Mouse (Mus musculus) midbrain, embryonic 13.5 days (tissue): ENCODE results near the gene A730061H03Rik. TPM values are rescaled to one million over a fixed set of nuclear protein-coding genes. Genes with fewer than 3 reads are reported as not detected.
A peak's percentile ranks its signal among the peaks of the same experiment; 100 is the strongest.

Experiments
- ATAC-seq: fragments of 200-750 bp; cut with Nextera tagmentation; 2 replicates; pipeline ENCODE4 v1.8.0; 2017; ENCODE audit warnings: mild to moderate bottlenecking, moderate TSS enrichment, moderate library complexity
- H3K27ac ChIP-seq: fragments of 300-500 bp; sonication (generic); 2 replicates; pipeline ENCODE4 v1.5.1; 2015; ENCODE audit warnings: inconsistent platforms, mild to moderate bottlenecking, moderate library complexity
- H3K27me3 ChIP-seq: fragments of 300-500 bp; sonication (generic); 2 replicates; pipeline ENCODE4 v1.6.1; 2015; ENCODE audit warnings: mild to moderate bottlenecking, inconsistent platforms
- H3K36me3 ChIP-seq: fragments of 300-500 bp; sonication (generic); 2 replicates; pipeline ENCODE4 v1.6.1; 2015; ENCODE audit warnings: mild to moderate bottlenecking, inconsistent platforms
- H3K4me1 ChIP-seq: fragments of 300-500 bp; sonication (generic); replicated peaks from 2 replicates; pipeline ENCODE4 v1.6.1; 2015; ENCODE audit warnings: inconsistent platforms
- H3K4me2 ChIP-seq: fragments of 300-500 bp; sonication (generic); replicated peaks from 2 replicates; pipeline ENCODE4 v1.6.1; 2015; ENCODE audit warnings: moderate library complexity, mild to moderate bottlenecking, inconsistent platforms
- H3K4me3 ChIP-seq: fragments of 300-500 bp; sonication (generic); replicated peaks from 2 replicates; pipeline ENCODE4 v1.5.1; 2015; ENCODE audit warnings: mild to moderate bottlenecking, inconsistent platforms
- H3K9ac ChIP-seq: fragments of 300-500 bp; sonication (generic); replicated peaks from 2 replicates; pipeline ENCODE4 v1.6.1; 2015; ENCODE audit warnings: mild to moderate bottlenecking, inconsistent platforms
- H3K9me3 ChIP-seq: fragments of 300-500 bp; sonication (generic); 2 replicates; pipeline ENCODE4 v1.6.1; 2016; ENCODE audit warnings: mild to moderate bottlenecking, inconsistent platforms
- WGBS: fragments of 180-500 bp; shearing (Covaris S2); methylation state at CpG from one replicate; pipeline ENCODE4 v1.1.7; 2015; 5-methylcytosine and 5-hydroxymethylcytosine counted together
- polyA plus RNA-seq: library from polyadenylated mRNA; unstranded; fragments of >200 nt; fragmentation: Nextera tagmentation; extraction: Ambion mirVana; gene quantifications from 2 replicates; pipeline ENCODE4 v1.2.1, GENCODE M21; 2015

A730061H03Rik gene
- 0.43 and 0.92 TPM in 2 replicates for polyA plus RNA-seq

DNA sequence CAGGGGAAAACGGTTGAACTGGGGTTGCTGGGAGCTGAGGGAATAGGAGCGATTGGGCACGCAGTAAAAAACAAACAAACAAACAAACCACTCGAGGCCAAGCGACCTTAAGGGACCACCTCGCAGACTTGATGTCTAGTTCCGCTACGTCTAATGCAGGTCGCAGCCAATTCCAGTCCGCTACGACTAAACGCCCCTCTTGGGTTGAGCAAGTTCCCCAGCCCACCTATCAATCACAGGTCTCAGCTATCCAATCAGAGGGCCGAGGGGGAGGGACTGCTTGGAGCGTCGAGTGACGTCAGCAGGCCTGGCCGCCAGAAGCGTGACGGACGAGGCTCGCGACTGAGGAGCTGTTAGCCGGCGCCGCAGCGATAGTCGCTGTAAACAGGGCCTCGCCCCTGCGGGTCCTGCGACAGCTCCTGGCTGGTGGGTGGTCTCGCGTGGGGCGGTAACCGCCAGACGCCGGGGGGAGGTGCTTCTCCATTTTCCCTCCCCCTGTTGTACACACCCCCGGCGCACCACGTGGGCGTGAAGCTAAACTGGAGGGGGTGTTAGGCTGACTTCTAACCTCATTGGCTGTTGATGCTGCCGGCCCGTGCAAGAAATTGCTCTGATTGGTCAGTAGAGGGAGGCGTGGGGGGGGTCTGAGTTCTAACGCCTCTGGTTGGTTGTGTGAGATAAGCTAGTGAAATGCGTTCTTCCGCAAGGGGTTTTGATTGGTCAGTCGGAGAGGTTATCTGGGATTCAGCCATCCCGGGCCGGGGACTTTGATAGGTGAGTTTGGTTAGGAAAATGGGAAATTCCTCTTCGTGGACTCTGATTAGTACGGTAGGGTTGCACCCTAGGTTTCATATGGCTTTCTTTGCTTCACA is at the start of gene A730061H03Rik:
A730061H03Rik (minus strand) TSS at position 205 of the 872 bp plus-strand sequence.
- peak; percentile 98 for ATAC-seq
- Histone ChIP-seq H3K4me3 (peak within 1 kb of the TSS; percentile 56), H3K4me2 (peak within 1 kb of the TSS; percentile 86), H3K27ac (peak within 1 kb of the TSS; percentile 97), H3K9ac (peak within 1 kb of the TSS; percentile 76), H3K9me3 (no peaks in the 10 kb centered on the region), H3K4me1 (peaks cover 24% of the 10 kb centered on the region), H3K36me3 (peaks cover 28% of the 10 kb centered on the region), H3K27me3 (no peaks in the 10 kb centered on the region)
- under 1% methylated on average over 51 of the region's 51 CpGs for WGBS

DNA sequence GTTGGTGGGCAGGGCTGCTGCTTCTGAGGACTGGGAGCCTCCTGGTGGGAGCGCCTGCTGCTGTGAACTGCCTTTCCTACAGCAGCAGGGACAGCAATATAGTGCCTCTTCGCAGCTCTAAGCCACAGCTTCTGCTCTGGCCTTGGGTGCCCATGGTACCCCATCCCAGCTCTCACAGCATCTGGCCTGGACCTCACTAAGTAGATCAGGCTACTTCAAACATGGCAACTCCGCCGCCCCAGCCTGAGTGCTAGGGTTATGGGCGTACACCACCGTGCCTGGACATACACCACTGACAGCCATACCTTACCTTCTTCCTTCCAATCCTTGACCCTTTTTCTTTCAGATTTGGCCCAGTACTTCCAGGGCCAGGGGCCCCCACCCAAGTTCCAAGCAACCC is 48.1 kb upstream of the A730061H03Rik start:
- Histone ChIP-seq H3K4me1 (peaks cover 7% of the 10 kb centered on the region; the same call in 1 of the 2 replicates), H3K4me2 (no peak overlapping the region), H3K9me3 (no peaks in the 10 kb centered on the region), H3K27me3 (no peaks in the 10 kb centered on the region), H3K9ac (no peak overlapping the region), H3K27ac (no peak overlapping the region), H3K36me3 (peaks cover 65% of the 10 kb centered on the region), H3K4me3 (no peak overlapping the region)
- 97% methylated on average over 6 of the region's 6 CpGs for WGBS
- ATAC-seq: no peak

- Histone ChIP-seq H3K4me2 (no peak overlapping the region), H3K4me1 (peaks cover 7% of the 10 kb centered on the region; the same call in 1 of the 2 replicates), H3K27ac (no peak overlapping the region), H3K36me3 (peaks cover 88% of the 10 kb centered on the region), H3K27me3 (no peaks in the 10 kb centered on the region), H3K4me3 (no peak overlapping the region), H3K9me3 (no peaks in the 10 kb centered on the region), H3K9ac (no peak overlapping the region)
- ATAC-seq: no peak
- WGBS: 95% methylated on average over 16 of the region's 16 CpGs
These were observed 45.7 kb upstream of the A730061H03Rik start for GRCm38 (mm10) chr14:55605743-55606459.

GRCm38 (mm10) chr14:55604823-55605222 is 44.6 kb upstream of the A730061H03Rik start:
- H3K4me2 ChIP-seq: no peak overlapping the region
- H3K9me3 ChIP-seq: no peaks in the 10 kb centered on the region
- WGBS: 92% methylated on average over 11 of the region's 11 CpGs
- no peaks in the 10 kb centered on the region for H3K27me3 ChIP-seq
- H3K4me3 ChIP-seq: no peak overlapping the region
- H3K27ac ChIP-seq: no peak overlapping the region
- H3K4me1 ChIP-seq: peaks cover 7% of the 10 kb centered on the region; the same call in 1 of the 2 replicates
- peaks cover 90% of the 10 kb centered on the region for H3K36me3 ChIP-seq
- ATAC-seq: no peak
- no peak overlapping the region for H3K9ac ChIP-seq

DNA sequence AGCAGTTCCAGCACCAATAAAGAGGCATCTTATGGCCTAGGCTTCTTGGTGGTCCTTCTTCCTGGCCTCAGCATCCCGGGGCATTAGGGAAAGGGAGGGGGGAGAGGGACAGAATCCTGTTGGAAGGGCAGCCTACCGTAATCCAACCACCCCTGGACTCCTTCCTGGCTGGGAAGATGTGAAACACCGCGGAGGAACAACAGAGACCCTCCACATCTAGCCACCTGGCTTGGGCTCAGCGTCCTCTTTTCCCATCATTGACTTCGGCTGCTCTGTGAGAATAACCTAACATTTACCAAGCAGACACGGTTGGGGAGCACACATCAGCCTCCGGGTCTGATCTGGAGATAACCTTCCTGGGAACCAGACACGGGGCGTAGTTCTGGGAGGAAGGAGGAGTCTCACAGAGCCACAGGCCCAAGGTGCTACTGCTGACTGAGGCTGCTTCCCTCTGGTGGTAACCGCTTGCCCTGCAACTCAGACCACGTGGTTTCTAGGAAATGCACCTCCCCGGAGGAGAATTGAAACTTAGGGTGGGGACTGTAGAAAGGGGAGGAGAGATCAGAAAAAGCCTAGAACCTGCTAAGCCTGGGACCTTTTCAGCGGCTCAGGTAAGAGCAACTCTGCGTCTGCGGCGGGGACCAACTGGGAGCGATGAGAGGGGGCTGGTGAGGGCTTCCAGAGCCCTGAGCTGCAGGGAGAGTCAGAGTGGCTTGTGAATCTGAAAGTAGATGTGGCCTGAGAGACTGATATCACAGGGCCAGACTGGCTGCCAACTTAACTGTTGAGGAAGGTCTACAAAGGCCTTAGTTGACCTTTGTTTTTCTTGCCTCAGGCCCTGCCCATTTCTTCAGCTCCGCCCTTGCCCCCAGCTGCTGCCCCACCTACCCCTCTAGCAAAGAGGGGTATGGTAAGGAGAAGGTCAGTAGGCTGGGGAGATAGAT is 43.7 kb upstream of the A730061H03Rik start:
- H3K27ac ChIP-seq: no peak overlapping the region
- H3K4me3 ChIP-seq: peak overlapping the region; percentile 20
- peaks cover 90% of the 10 kb centered on the region for H3K36me3 ChIP-seq
- peak overlapping the region; percentile 32 for H3K4me2 ChIP-seq
- peaks cover 7% of the 10 kb centered on the region; the same call in 1 of the 2 replicates for H3K4me1 ChIP-seq
- no peaks in the 10 kb centered on the region for H3K9me3 ChIP-seq
- 0 out of 2 replicates have a peak overlapping the region, but pooled peaks have one; percentile 41 for H3K9ac ChIP-seq
- 25% methylated on average over 19 of the region's 19 CpGs for WGBS
- H3K27me3 ChIP-seq: no peaks in the 10 kb centered on the region
- ATAC-seq: peak; percentile 79

DNA sequence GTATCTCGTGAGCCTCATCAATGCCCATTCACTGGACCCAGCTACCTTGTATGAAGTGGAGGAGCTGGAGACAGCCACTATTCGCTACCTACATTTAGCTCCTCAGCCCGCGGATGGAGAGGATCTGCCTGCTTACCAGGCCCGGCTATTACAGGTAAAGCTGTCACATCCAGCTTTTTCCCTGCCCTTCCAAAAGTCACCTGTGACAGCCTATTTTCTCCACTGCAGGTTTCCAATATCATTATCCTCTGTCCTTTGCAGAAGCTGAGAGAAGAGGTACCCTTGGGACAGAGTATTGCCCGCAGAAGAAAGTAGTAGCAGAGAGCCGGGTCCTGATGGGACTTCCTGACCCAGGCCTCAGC is 43.0 kb upstream of the A730061H03Rik start, which contains the start of gene Irf9:
Irf9 (plus strand) TSS at position 301 of the 362 bp plus-strand sequence.
- ATAC-seq: no peak
- Histone ChIP-seq H3K27ac (no peak within 1 kb of the TSS), H3K9me3 (no peaks in the 10 kb centered on the region)

GRCm38 (mm10) chr14:55598521-55599390 is 38.5 kb upstream of the A730061H03Rik start:
- Histone ChIP-seq H3K27me3 (no peaks in the 10 kb centered on the region), H3K36me3 (peaks cover 96% of the 10 kb centered on the region), H3K4me2 (no peak overlapping the region), H3K9me3 (no peaks in the 10 kb centered on the region), H3K27ac (no peak overlapping the region), H3K4me1 (peaks cover 5% of the 10 kb centered on the region), H3K9ac (no peak overlapping the region), H3K4me3 (no peak overlapping the region)
- ATAC-seq: no peak
- 96% methylated on average over 21 of the region's 21 CpGs for WGBS

More for the DNA sequence above, 43.0 kb upstream of the A730061H03Rik start, which contains the start of gene Irf9:
- peak within 1 kb of the TSS; percentile 20 for H3K4me3 ChIP-seq
- H3K9ac ChIP-seq: 0 out of 2 replicates have a peak within 1 kb of the TSS, but pooled peaks have one; percentile 41
- WGBS: 87% methylated on average over 7 of the region's 7 CpGs
- H3K27me3 ChIP-seq: no peaks in the 10 kb centered on the region
- peaks cover 7% of the 10 kb centered on the region; the same call in 1 of the 2 replicates for H3K4me1 ChIP-seq
- H3K4me2 ChIP-seq: peak within 1 kb of the TSS; percentile 32
- H3K36me3 ChIP-seq: peaks cover 90% of the 10 kb centered on the region

DNA sequence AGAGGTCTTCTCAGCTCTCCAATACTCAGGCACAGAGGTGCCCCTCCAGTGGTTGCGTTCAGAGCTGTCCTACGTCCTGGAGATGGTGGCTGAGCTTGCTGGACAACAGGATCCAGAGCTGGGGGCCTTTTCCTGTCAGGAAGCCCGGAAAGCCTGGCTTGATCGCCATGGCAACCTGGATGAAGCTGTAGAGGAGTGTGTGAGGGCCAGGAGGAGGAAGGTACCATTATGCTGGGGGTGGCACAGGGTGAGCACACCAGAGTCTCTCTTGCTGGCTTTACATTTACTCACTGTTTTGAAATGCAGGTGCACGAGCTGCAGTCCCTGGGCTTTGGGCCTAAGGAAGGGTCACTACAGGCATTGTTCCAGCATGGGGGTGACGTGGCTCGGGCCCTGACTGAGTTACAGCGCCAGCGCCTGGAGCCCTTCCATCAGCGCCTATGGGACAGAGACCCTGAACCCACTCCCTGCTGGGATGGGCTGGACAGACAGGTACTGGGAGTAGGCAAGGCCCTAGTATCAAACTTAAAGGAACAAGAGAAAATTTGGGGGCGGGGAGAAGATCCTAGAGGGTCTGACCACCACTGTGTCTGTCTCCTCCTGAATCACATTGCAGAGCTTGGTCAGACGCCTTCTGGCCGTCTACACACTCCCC is 36.0 kb upstream of the A730061H03Rik start:
- Histone ChIP-seq H3K9me3 (no peaks in the 10 kb centered on the region), H3K4me2 (no peak overlapping the region), H3K27ac (no peak overlapping the region), H3K27me3 (no peaks in the 10 kb centered on the region), H3K9ac (no peak overlapping the region), H3K4me3 (no peak overlapping the region), H3K36me3 (peaks cover 71% of the 10 kb centered on the region), H3K4me1 (peaks cover 21% of the 10 kb centered on the region)
- WGBS: 70% methylated on average over 13 of the region's 13 CpGs
- ATAC-seq: no peak

- H3K4me2 ChIP-seq: peak overlapping the region; percentile 99
- H3K4me3 ChIP-seq: peak overlapping the region; percentile 95
- 8% methylated on average over 16 of the region's 16 CpGs for WGBS
- H3K36me3 ChIP-seq: peaks cover 45% of the 10 kb centered on the region
- peak overlapping the region; percentile 95 for H3K9ac ChIP-seq
- peaks cover 36% of the 10 kb centered on the region for H3K4me1 ChIP-seq
- no peaks in the 10 kb centered on the region for H3K9me3 ChIP-seq
- no peaks in the 10 kb centered on the region for H3K27me3 ChIP-seq
- no peak for ATAC-seq
- peak overlapping the region; percentile 97 for H3K27ac ChIP-seq
These were observed 32.0 kb upstream of the A730061H03Rik start for GRCm38 (mm10) chr14:55592226-55592625.

GRCm38 (mm10) chr14:55591331-55591891 is 31.2 kb upstream of the A730061H03Rik start, which contains the start of gene Rnf31:
Rnf31 (plus strand) TSS chr14:55591708.
- H3K9me3 ChIP-seq: no peaks in the 10 kb centered on the region
- under 1% methylated on average over 33 of the region's 33 CpGs for WGBS
- peaks cover 40% of the 10 kb centered on the region for H3K36me3 ChIP-seq
- peak within 1 kb of the TSS; percentile 99 for H3K4me2 ChIP-seq
- H3K9ac ChIP-seq: peak within 1 kb of the TSS; percentile 95
- peak within 1 kb of the TSS; percentile 95 for H3K4me3 ChIP-seq
- ATAC-seq: peak; percentile 91
- H3K4me1 ChIP-seq: peaks cover 36% of the 10 kb centered on the region
- peak within 1 kb of the TSS; percentile 97 for H3K27ac ChIP-seq
- H3K27me3 ChIP-seq: no peaks in the 10 kb centered on the region
